Mouse (Mus musculus): ENCODE results near the gene C2cd2. TPM values are rescaled to one million over a fixed set of nuclear protein-coding genes. Genes with fewer than 3 reads are reported as not detected.

The C2cd2 gene
- total and polyA plus RNA-seq, 3 experiments, result 7.7 to 14.5 (median 11.2) TPM

DNA sequence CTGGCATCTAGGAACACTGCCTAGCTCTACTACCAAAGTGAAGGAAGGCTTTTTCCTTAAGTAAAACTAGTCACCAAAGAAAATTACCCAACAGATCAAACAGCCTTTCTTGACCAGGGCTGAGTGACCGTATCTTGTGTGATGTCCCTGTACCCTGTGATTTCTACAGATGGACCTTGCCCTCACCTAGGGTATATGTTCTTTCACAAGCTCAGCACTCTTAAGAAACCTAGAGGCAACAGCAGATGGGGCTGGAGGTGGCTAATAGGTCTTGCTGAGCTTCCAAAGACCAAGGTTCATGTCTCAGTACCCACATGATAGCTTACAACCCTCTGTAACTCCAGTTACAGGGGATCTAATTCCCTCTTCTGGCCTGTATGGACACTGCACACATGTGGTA is 134.2 kb downstream of the C2cd2 start:
- Histone ChIP-seq H3K9ac (ENCODE audit: insufficient read depth, low read depth) (no peak overlapping the region), H3K9me3 (replicated peaks; ENCODE audit: low read length) (no peaks in the 10 kb centered on the region), H3K36me3 (replicated peaks in 1 of 2; ENCODE audit: control insufficient read depth in 1 of 2, insufficient read depth in 1 of 2, low read length in 1 of 2) (peaks cover 32 to 76% of the 10 kb centered on the region in 2 experiments), H3K4me3 (replicated peaks in 1 of 3; ENCODE audit: low read depth in 2 of 3, low read length in 2 of 3, poor library complexity in 1 of 3) (no peak overlapping the region), H3K27ac (ENCODE audit: insufficient read depth, low read depth) (no peak overlapping the region), H3K79me2 (replicated peaks; ENCODE audit: control insufficient read depth, extremely low read depth, insufficient read depth, poor library complexity, severe bottlenecking) (no peaks in the 10 kb centered on the region), H3K4me1 (ENCODE audit: control insufficient read depth in 1 of 2, insufficient read depth in 2 of 2) (peaks cover 9 to 60% of the 10 kb centered on the region in 2 experiments), H3K27me3 (replicated peaks) (no peaks in the 10 kb centered on the region), H3K4me2 (ENCODE audit: insufficient read depth, low read depth, poor library complexity, severe bottlenecking) (no peak overlapping the region)
- no peak for DNase-seq (ENCODE audit: extremely low read depth)
- in situ Hi-C loops (cut with MboI; ENCODE audit: low pct_ligation_motif_present, low pct_unique_long_range_greater_than_20kb, low sequenced_read_pairs) (no loop called here), dilution Hi-C loops (cut with MboI; ENCODE audit: extremely low pct_ligation_motif_present, extremely low pct_unique_long_range_greater_than_20kb, low sequenced_read_pairs) (no loop called here)
- TF ChIP-seq MYC (IDR thresholded peaks at IDR 0.05; ENCODE audit: low read depth, low read length) (no peak), SMC3 (IDR thresholded peaks at IDR 0.05; ENCODE audit: low read depth, low read length) (no peak), SIN3A (IDR thresholded peaks at IDR 0.05; ENCODE audit: low read length) (no peak), USF1 (IDR thresholded peaks at IDR 0.05; ENCODE audit: low read depth, low read length) (no peak), ZNF384 (IDR thresholded peaks at IDR 0.05; ENCODE audit: low read depth, low read length) (no peak), JUND (conservative IDR thresholded peaks at IDR 0.05; ENCODE audit: low read depth, low read length) (no peak), ZC3H11A (IDR thresholded peaks at IDR 0.05; ENCODE audit: low read depth, low read length) (no peak), MAZ (IDR thresholded peaks at IDR 0.05; ENCODE audit: low read depth, low read length) (no peak), MAX (IDR thresholded peaks at IDR 0.05; ENCODE audit: low read length) (no peak), PAX5 (IDR thresholded peaks at IDR 0.05; ENCODE audit: low read length) (no peak), CHD2 (IDR thresholded peaks at IDR 0.05; ENCODE audit: low read length) (no peak), RAD21 (IDR thresholded peaks at IDR 0.05; ENCODE audit: low read depth, low read length) (no peak), IRF4 (IDR thresholded peaks at IDR 0.05; ENCODE audit: low read depth, low read length) (no peak), GABPA (IDR thresholded peaks at IDR 0.05; ENCODE audit: insufficient replicate concordance, low read depth, low read length) (no peak)

DNA sequence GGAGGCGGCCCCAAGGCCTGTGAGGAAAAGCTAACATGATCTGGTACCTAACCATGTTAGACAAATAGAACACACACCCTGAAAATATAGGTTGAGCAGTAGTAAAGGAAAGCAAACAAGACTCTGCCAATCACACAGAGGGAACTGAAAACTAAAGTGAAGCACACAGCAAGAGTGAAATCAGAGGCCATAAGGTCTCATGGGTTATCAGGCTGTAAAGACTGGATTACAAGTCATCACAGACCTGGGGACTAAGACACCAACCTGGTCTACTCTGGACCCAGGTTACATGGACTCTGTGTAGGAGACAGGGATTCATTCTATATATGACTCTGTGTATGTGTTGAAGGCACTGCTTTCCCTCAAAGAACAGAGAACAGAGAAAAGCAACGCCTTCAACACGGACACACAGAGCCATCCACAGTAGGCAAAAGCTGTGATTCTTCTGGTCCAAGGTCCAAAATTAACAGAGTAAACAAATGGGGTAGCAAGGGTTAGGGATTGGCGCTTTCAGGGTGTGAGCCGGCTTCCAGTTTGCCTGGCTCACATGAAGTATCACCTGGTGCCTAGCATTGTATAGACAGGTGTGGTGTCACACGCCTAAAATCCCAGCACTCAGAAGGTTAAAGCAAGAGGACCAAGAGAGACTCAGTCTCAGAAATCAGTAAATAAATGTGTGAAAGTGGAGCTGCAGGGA is 138.9 kb downstream of the C2cd2 start:
- Histone ChIP-seq H3K9me3 (replicated peaks; ENCODE audit: low read length) (no peaks in the 10 kb centered on the region), H3K36me3 (replicated peaks in 1 of 2; ENCODE audit: control insufficient read depth in 1 of 2, insufficient read depth in 1 of 2, low read length in 1 of 2) (peaks cover 29 to 78% of the 10 kb centered on the region in 2 experiments), H3K4me1 (ENCODE audit: control insufficient read depth in 1 of 2, insufficient read depth in 2 of 2) (peaks cover 6 to 57% of the 10 kb centered on the region in 2 experiments), H3K79me2 (replicated peaks; ENCODE audit: control insufficient read depth, extremely low read depth, insufficient read depth, poor library complexity, severe bottlenecking) (no peaks in the 10 kb centered on the region), H3K9ac (ENCODE audit: insufficient read depth, low read depth) (no peak overlapping the region), H3K27me3 (replicated peaks) (no peaks in the 10 kb centered on the region), H3K4me2 (ENCODE audit: insufficient read depth, low read depth, poor library complexity, severe bottlenecking) (no peak overlapping the region), H3K4me3 (replicated peaks in 1 of 3; ENCODE audit: low read depth in 2 of 3, low read length in 2 of 3, poor library complexity in 1 of 3) (no peak overlapping the region), H3K27ac (ENCODE audit: insufficient read depth, low read depth) (no peak overlapping the region)
- dilution Hi-C loops (cut with MboI; ENCODE audit: extremely low pct_ligation_motif_present, extremely low pct_unique_long_range_greater_than_20kb, low sequenced_read_pairs) (no loop called here), in situ Hi-C loops (cut with MboI; ENCODE audit: low pct_ligation_motif_present, low pct_unique_long_range_greater_than_20kb, low sequenced_read_pairs) (no loop called here)
- no peak for DNase-seq (ENCODE audit: extremely low read depth)
- no peak for TF ChIP-seq NELFE (IDR thresholded peaks at IDR 0.05; ENCODE audit: low read depth, low read length)
- no peak for TF ChIP-seq BHLHE40 (IDR thresholded peaks at IDR 0.05; ENCODE audit: low read depth, low read length)
- TF ChIP-seq ZMIZ1 (IDR thresholded peaks at IDR 0.05; ENCODE audit: low read depth, low read length), result no peak
- TF ChIP-seq KAT2A (IDR thresholded peaks at IDR 0.05; ENCODE audit: insufficient replicate concordance, low read length), result no peak
- TF ChIP-seq RAD21 (IDR thresholded peaks at IDR 0.05; ENCODE audit: low read depth, low read length), result no peak
- TF ChIP-seq HCFC1 (IDR thresholded peaks at IDR 0.05; ENCODE audit: low read depth, low read length), result no peak
- TF ChIP-seq E2F4 (IDR thresholded peaks at IDR 0.05; ENCODE audit: insufficient replicate concordance, low read depth, low read length), result no peak
- TF ChIP-seq RCOR1 (conservative IDR thresholded peaks at IDR 0.05; ENCODE audit: low read depth, low read length), result no peak
- TF ChIP-seq MEF2A (IDR thresholded peaks at IDR 0.05; ENCODE audit: borderline replicate concordance, low read depth, low read length), result no peak
- TF ChIP-seq TBP (conservative IDR thresholded peaks at IDR 0.05; ENCODE audit: low read depth, low read length), result no peak
- no peak for TF ChIP-seq ZNF384 (IDR thresholded peaks at IDR 0.05; ENCODE audit: low read depth, low read length)
- TF ChIP-seq MXI1 (IDR thresholded peaks at IDR 0.05; ENCODE audit: low read depth, low read length), result no peak
- TF ChIP-seq EP300 (IDR thresholded peaks at IDR 0.05; ENCODE audit: low read length), result no peak

Measured in CH12.LX (cell line).